Mouse (Mus musculus): ENCODE measurements around the gene Tcap.

Tcap gene

GRCm38 (mm10) chr11:98412273-98412796 lies 28.7 kb downstream of the Tcap start, which contains the start of gene Erbb2:
Erbb2 (plus strand) TSS chr11:98412470.
- peak; percentile 58 for DNase-seq (ENCODE audit: low spot score)

- no peak for DNase-seq (ENCODE audit: low spot score)
Measured at GRCm38 (mm10) chr11:98412797-98413301, 29.2 kb downstream of the Tcap start.

- no peak for DNase-seq (ENCODE audit: low spot score)
Measured at GRCm38 (mm10) chr11:98413731-98414130, 30.1 kb downstream of the Tcap start.

GRCm38 (mm10) chr11:98414162-98414561 lies 30.6 kb downstream of the Tcap start:
- DNase-seq (ENCODE audit: low spot score) = no peak

GRCm38 (mm10) chr11:98417074-98417473 lies 33.5 kb downstream of the Tcap start:
- no peak for DNase-seq (ENCODE audit: low spot score)

- no peak for DNase-seq (ENCODE audit: low spot score)
Measured at GRCm38 (mm10) chr11:98418273-98418672, 34.7 kb downstream of the Tcap start.

GRCm38 (mm10) chr11:98418939-98419547 lies 35.4 kb downstream of the Tcap start:
- no peak for DNase-seq (ENCODE audit: low spot score)

GRCm38 (mm10) chr11:98426592-98426991 lies 43.0 kb downstream of the Tcap start:
- DNase-seq (ENCODE audit: low spot score) = no peak

- DNase-seq (ENCODE audit: low spot score) = no peak
Measured at GRCm38 (mm10) chr11:98428436-98428835, 44.8 kb downstream of the Tcap start.

GRCm38 (mm10) chr11:98431743-98432502 lies 48.3 kb downstream of the Tcap start:
- DNase-seq (ENCODE audit: low spot score) = no peak

All from ovary, postnatal 10 days (tissue).